Mouse (Mus musculus): ENCODE measurements at regions not wholly inside any gene's neighbourhood (a gene's known extent, or its start where the extent isn't known, plus 50 kb on each side); places are given as distances from the start of the nearest gene placed in this dataset.

- peak; percentile 32 to 47 for DNase-seq
Measured at GRCm38 (mm10) chr9:111838069-111838820, 148.1 kb upstream of the Stac start.

- no peak for DNase-seq
Measured at GRCm38 (mm10) chr9:111822094-111822493, 131.9 kb upstream of the Stac start.

- DNase-seq: no peak
Measured at GRCm38 (mm10) chr9:111817461-111817860, 127.3 kb upstream of the Stac start.

- no peak for DNase-seq
Measured at GRCm38 (mm10) chr9:111804931-111805330, 114.8 kb upstream of the Stac start.

- no peak for DNase-seq
Measured at GRCm38 (mm10) chr9:111801381-111801780, 111.2 kb upstream of the Stac start.

GRCm38 (mm10) chr9:111800869-111801268 lies 110.7 kb upstream of the Stac start:
- DNase-seq: no peak

- no peak for DNase-seq
Measured at GRCm38 (mm10) chr9:111778981-111779380, 88.8 kb upstream of the Stac start.

- DNase-seq: no peak
Measured at GRCm38 (mm10) chr9:111777433-111778135, 87.4 kb upstream of the Stac start.

- no peak for DNase-seq
Measured at GRCm38 (mm10) chr9:111774229-111774628, 84.1 kb upstream of the Stac start.

- no peak for DNase-seq
Measured at GRCm38 (mm10) chr9:111762653-111763468, 72.7 kb upstream of the Stac start.

GRCm38 (mm10) chr9:111755235-111755634 lies 65.1 kb upstream of the Stac start:
- DNase-seq: no peak

GRCm38 (mm10) chr9:111746151-111746550 lies 56.0 kb upstream of the Stac start:
- DNase-seq: no peak

GRCm38 (mm10) chr9:111745206-111745605 lies 55.1 kb upstream of the Stac start:
- no peak for DNase-seq
